Mouse (Mus musculus) forebrain, embryonic 16.5 days (tissue): Measurements from ENCODE around the gene Tmem178b. TPM values are rescaled to one million over a fixed set of nuclear protein-coding genes. Genes with fewer than 3 reads are reported as not detected.
A peak's percentile ranks its signal among the peaks of the same experiment; 100 is the strongest.

Experiments
- ATAC-seq: fragments of 200-750 bp; cut with Nextera tagmentation; 2 replicates; pipeline ENCODE4 v1.8.0; 2017; ENCODE audit warnings: mild to moderate bottlenecking, moderate library complexity
- H3K27ac ChIP-seq: fragments of 300-500 bp; sonication (generic); 2 replicates; pipeline ENCODE4 v1.5.1; 2014; ENCODE audit warnings: low read length, control low read depth
- H3K27me3 ChIP-seq: fragments of 300-500 bp; sonication (generic); replicated peaks from 2 replicates; pipeline ENCODE4 v1.6.1; 2014; ENCODE audit warnings: low read length; ENCODE audit not compliant: control insufficient read depth, insufficient read depth
- H3K36me3 ChIP-seq: fragments of 300-500 bp; sonication (generic); 2 replicates; pipeline ENCODE4 v1.6.1; 2014; ENCODE audit not compliant: control insufficient read depth, insufficient read depth
- H3K4me1 ChIP-seq: fragments of 300-500 bp; sonication (generic); replicated peaks from 2 replicates; pipeline ENCODE4 v1.6.1; 2014; ENCODE audit warnings: low read length; ENCODE audit not compliant: control insufficient read depth, insufficient read depth
- H3K4me2 ChIP-seq: fragments of 300-500 bp; sonication (generic); 2 replicates; pipeline ENCODE4 v1.6.1; 2014; ENCODE audit warnings: mild to moderate bottlenecking, low read length, control low read depth
- H3K4me3 ChIP-seq: fragments of 300-500 bp; sonication (generic); replicated peaks from 2 replicates; pipeline ENCODE4 v1.5.1; 2014; ENCODE audit warnings: mild to moderate bottlenecking, low read length, control low read depth
- H3K9ac ChIP-seq: fragments of 300-500 bp; sonication (generic); replicated peaks from 2 replicates; pipeline ENCODE4 v1.6.1; 2014; ENCODE audit warnings: low read depth, low read length, control low read depth
- H3K9me3 ChIP-seq: fragments of 300-500 bp; sonication (generic); 2 replicates; pipeline ENCODE4 v1.6.1; 2016; ENCODE audit warnings: low read length; ENCODE audit not compliant: control insufficient read depth
- WGBS: fragments of 180-500 bp; shearing (Covaris S2); extraction: QIAGEN DNeasy Blood & Tissue Kit; methylation state at CpG from one replicate; pipeline ENCODE4 v1.1.7; 2014; 5-methylcytosine and 5-hydroxymethylcytosine counted together
- polyA plus RNA-seq: library from polyadenylated mRNA; unstranded; fragments of >200 nt; fragmentation: Nextera tagmentation; extraction: Ambion mirVana; gene quantifications from 2 replicates; pipeline ENCODE4 v1.2.1, GENCODE M21; 2015

The Tmem178b gene
- polyA plus RNA-seq, 1 experiment from 2014 or later: 32.2 TPM

DNA sequence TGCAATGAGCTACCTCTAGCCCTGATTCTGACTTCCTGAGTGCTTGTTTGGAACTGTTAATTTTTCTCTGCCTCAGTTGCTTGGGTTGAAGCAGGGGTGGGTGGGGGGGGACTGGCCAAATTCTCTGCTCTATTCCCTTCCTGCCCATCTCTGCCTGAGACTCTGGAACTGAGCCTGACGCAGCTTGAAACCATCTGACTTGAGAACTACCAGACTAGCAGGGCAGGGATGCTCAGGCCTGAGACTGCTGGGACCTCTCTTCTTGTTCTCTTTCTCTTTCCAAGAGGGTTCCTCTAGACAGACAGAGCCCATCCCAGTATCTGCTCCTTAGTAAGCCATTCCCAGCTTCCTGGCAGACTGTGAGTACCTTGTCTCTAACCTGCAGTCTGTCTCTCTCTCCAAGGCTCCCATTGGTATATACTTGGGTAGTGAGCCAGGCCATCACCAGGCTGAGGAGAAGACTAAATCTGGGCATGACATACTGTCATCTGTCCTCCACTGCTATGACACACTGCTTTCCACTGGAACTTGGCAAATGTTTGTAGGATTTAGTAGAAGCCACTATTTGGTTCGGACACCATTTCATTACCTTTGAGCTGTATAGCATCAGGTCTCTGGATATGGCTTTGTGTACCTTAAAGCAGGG, 42.7 kb downstream of the Tmem178b start:
- no peaks in the 10 kb centered on the region for H3K36me3 ChIP-seq
- no peak overlapping the region for H3K4me2 ChIP-seq
- H3K27ac ChIP-seq: no peak overlapping the region
- H3K9me3 ChIP-seq: no peaks in the 10 kb centered on the region
- H3K9ac ChIP-seq: no peak overlapping the region
- H3K4me1 ChIP-seq: peaks cover 10% of the 10 kb centered on the region
- no peak for ATAC-seq
- no peak overlapping the region for H3K4me3 ChIP-seq
- H3K27me3 ChIP-seq: no peaks in the 10 kb centered on the region
- 92% methylated on average over 2 of the region's 2 CpGs for WGBS

DNA sequence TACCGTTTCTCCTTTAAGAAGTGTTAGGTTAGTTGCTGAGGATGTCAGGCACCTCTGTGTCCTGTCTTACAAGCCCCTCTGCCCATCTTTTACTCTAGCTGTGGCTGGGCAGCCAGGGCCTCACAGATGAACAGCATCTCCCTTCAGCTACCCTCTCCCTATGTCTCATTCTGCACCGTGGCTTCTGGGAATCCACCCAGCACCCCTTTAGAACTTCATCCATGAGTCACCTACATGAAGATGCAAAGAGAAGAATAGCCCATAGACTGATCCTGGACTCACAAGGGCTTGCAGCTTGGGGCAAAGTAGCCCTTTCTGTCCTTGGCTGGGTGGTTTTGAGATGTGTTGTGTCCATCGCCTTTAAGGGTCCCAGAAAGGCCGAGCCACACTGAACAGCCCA, 43.4 kb downstream of the Tmem178b start:
- WGBS: 92% methylated on average over 4 of the region's 4 CpGs
- no peak overlapping the region for H3K4me3 ChIP-seq
- H3K4me2 ChIP-seq: no peak overlapping the region
- no peaks in the 10 kb centered on the region for H3K9me3 ChIP-seq
- no peaks in the 10 kb centered on the region for H3K36me3 ChIP-seq
- no peak for ATAC-seq
- H3K27ac ChIP-seq: no peak overlapping the region
- no peaks in the 10 kb centered on the region for H3K27me3 ChIP-seq
- H3K9ac ChIP-seq: no peak overlapping the region
- peaks cover 10% of the 10 kb centered on the region for H3K4me1 ChIP-seq

DNA sequence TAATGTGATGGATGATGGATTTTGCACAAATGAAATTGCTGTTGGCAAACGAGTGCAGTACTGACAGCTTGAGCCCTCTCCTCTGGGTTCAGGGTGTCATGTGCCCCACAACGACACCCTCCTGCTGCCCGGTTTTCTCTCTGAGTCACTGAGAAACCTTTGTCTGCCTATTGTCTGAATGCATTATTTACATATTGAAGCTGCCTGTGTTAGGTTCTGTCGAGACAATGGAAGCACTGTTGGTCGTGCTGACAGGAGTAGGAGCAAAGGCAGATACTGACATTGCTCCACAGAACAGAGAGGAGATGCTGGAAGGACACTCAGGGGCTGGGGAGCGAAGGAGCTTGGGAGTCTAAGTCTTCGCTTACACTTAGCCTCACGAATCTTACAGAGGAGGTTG, 44.2 kb downstream of the Tmem178b start:
- Histone ChIP-seq H3K9ac (no peak overlapping the region), H3K4me1 (peaks cover 10% of the 10 kb centered on the region), H3K27ac (peak overlapping the region; percentile 34; the same call in 1 of the 2 replicates), H3K9me3 (no peaks in the 10 kb centered on the region), H3K36me3 (no peaks in the 10 kb centered on the region), H3K4me2 (no peak overlapping the region), H3K27me3 (no peaks in the 10 kb centered on the region), H3K4me3 (no peak overlapping the region)
- WGBS: 33% methylated on average over 8 of the region's 8 CpGs
- peak; percentile 43; the same call in 1 of the 2 replicates for ATAC-seq

DNA sequence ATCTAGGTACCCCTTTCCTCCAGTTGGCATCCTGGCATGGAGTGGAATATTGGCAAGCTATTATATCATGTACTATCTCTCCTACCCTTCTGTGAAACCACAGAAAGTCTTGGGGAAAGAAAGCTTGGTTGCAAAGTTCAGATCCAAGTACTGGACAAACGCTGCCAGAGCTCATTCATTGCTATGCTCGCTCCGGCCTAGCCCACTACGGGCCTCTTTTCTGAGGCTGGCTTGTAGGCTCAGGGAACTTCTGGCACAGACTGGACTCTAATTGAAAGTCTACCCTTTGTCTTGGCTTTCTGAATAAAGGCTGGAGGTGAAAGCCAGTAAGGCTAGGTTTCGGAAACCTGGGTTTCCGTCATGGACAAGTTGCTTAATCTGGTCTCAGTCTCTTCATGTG, 44.7 kb downstream of the Tmem178b start:
- Histone ChIP-seq H3K4me3 (no peak overlapping the region), H3K4me1 (peaks cover 10% of the 10 kb centered on the region), H3K27ac (no peak overlapping the region), H3K27me3 (no peaks in the 10 kb centered on the region), H3K36me3 (no peaks in the 10 kb centered on the region), H3K4me2 (no peak overlapping the region), H3K9ac (no peak overlapping the region), H3K9me3 (no peaks in the 10 kb centered on the region)
- 64% methylated on average over 6 of the region's 6 CpGs for WGBS
- ATAC-seq: no peak

DNA sequence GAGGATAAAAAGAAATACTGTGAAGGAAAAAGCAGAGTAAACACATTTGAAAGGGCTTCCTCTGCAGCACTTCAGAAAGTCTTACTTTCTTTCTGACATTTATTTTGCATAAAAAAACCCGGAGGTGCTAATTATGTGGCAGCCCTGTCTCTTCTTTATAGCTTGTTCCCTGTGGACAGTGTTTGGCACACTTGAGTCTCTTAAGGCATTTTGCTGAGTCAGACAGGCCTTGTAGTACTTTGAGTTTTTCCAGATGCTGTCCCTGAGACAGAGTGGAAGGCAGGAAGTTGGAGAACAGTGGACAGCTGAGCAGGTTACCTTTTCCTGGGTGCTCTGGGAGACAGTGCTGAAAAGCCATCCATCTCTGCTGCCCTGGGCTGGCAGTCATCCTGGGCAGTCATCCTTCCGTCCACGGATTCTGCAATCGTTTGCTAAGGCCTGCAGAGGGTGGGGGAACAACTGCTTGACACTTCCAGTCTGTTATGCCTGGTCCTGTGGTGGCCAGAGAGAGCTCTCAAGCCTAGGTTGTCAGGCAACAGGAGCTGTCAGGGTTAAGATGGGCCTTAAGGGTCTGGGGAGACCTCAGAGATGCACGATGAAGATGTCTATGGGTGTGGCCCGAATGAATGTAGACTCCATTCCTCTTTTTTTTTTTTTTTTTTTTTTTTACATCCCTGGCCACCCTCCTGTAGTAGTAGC, 46.1 kb downstream of the Tmem178b start:
- H3K9me3 ChIP-seq: no peaks in the 10 kb centered on the region
- no peak overlapping the region for H3K4me2 ChIP-seq
- H3K27me3 ChIP-seq: no peaks in the 10 kb centered on the region
- peaks cover 10% of the 10 kb centered on the region for H3K4me1 ChIP-seq
- no peak overlapping the region for H3K9ac ChIP-seq
- 82% methylated on average over 6 of the region's 6 CpGs for WGBS
- no peak for ATAC-seq
- H3K27ac ChIP-seq: no peak overlapping the region
- no peaks in the 10 kb centered on the region for H3K36me3 ChIP-seq
- no peak overlapping the region for H3K4me3 ChIP-seq

DNA sequence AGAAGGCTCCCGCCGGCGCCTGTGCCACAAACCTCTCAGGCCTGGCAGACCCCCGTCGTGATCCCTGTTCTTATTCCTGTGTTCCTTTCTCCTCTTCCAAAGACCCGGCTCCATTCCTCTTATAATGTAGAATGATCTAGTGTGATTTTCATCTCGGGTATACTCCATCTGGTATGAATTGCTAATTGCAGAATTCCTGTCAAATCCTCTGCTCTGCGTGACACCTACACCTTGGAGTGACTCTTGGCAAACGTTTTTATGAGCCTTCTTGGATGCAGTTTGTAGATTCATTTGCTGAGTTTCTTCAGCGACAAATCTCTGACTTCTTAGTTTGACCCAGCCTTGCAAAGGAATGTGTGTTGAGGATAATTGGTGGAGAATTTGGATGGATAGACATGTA, 53.4 kb downstream of the Tmem178b start:
- Histone ChIP-seq H3K27ac (no peak overlapping the region), H3K9me3 (no peaks in the 10 kb centered on the region), H3K36me3 (no peaks in the 10 kb centered on the region), H3K27me3 (no peaks in the 10 kb centered on the region), H3K4me2 (no peak overlapping the region), H3K9ac (no peak overlapping the region), H3K4me1 (no peaks in the 10 kb centered on the region), H3K4me3 (no peak overlapping the region)
- 80% methylated on average over 10 of the region's 10 CpGs for WGBS
- no peak for ATAC-seq

DNA sequence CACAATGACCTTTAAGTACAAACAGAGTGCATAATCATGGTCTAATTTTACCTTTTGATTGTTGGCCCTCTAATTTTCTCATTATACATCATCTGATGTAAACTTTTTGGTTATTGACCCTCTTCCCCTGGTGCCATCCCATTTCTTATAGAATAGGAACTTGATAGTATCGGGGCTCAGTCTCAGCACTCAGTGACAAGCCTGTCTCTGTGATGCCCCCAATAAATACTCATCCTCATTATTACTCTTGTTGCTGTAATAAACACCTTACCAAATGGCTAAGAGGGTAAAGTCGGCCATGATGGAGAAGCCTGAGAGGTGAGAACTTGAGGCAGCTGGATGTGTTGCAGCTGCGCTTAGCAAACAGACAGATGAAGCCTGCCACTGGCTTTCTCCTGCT, 63.5 kb downstream of the Tmem178b start:
- ATAC-seq: no peak
- Histone ChIP-seq H3K27me3 (no peaks in the 10 kb centered on the region), H3K4me1 (0 out of 2 replicates have a peak, but pooled peaks cover 2% of the 10 kb centered on the region), H3K27ac (no peak overlapping the region), H3K9me3 (no peaks in the 10 kb centered on the region), H3K9ac (no peak overlapping the region), H3K4me3 (no peak overlapping the region), H3K36me3 (no peaks in the 10 kb centered on the region), H3K4me2 (no peak overlapping the region)
- WGBS: 96% methylated on average over 3 of the region's 3 CpGs

DNA sequence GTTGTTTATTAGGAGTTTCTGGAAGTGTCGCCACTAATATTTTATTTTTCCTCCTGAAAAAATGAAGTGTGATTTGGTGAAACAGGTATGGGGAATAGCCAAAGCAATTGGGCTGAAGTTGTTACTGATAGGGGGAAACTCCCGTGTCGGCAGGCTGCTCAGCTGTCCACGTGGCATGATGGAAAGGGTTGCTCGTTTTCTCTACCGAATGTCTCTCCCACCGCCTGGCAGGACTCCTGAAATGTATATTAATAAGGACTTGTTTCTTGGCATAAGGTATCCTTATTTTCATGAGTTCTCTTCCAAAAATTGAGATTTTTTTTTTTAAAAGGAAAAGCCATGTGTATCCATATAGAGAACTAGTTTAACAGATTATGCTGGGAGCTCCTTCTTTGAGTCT, 67.8 kb downstream of the Tmem178b start:
- Histone ChIP-seq H3K4me2 (no peak overlapping the region), H3K9me3 (no peaks in the 10 kb centered on the region), H3K9ac (no peak overlapping the region), H3K36me3 (no peaks in the 10 kb centered on the region), H3K4me1 (peaks cover 2% of the 10 kb centered on the region; the same call in 1 of the 2 replicates), H3K4me3 (no peak overlapping the region), H3K27me3 (no peaks in the 10 kb centered on the region), H3K27ac (no peak overlapping the region)
- 62% methylated on average over 7 of the region's 7 CpGs for WGBS
- peak; percentile 42; the same call in 1 of the 2 replicates for ATAC-seq

DNA sequence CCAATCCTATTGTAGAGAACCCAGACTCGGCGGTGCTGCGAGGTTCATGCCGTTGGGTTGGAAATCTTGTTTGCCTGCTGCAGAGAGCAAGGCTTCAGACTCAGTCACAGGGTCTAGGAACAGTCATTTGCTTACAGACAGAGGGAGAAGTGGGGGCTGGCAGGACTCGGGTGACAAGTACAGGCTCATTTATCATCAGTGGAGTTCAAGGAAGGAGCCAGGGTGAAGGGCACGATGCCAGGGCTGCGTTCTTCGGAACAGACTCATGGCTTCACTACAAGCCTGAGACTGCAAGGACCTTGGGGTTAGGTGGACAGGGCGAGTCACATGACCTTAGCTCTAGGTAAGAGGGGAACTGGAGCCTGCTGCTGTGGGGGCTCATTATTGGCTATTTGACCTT, 71.8 kb downstream of the Tmem178b start:
- H3K36me3 ChIP-seq: no peaks in the 10 kb centered on the region
- no peak overlapping the region for H3K9ac ChIP-seq
- H3K4me2 ChIP-seq: no peak overlapping the region
- no peak for ATAC-seq
- no peaks in the 10 kb centered on the region for H3K9me3 ChIP-seq
- no peaks in the 10 kb centered on the region for H3K27me3 ChIP-seq
- no peak overlapping the region for H3K4me3 ChIP-seq
- no peak overlapping the region for H3K27ac ChIP-seq
- 89% methylated on average over 9 of the region's 9 CpGs for WGBS
- H3K4me1 ChIP-seq: peaks cover 10% of the 10 kb centered on the region
